Comparison of ENCODE assay signal across 9 mouse cellular contexts in the genomic region with DNA sequence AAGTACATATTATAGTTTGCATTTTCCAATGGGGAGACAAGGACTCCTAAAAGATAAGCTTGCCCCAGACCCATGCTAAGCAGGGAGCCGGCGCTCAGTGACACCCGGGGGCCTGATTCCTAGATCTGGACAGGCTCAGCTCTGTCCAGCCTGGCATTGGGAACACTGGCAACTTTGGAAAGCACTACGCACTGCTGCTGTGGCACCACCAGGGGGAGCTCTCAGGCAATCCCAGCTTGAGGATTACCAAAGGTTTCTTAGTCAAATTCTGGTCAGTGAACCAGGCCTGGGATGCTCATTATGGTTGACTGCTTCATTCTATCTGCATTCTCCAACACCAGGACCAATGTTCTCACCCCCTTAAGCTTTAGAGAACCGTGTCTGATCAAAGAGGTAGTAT. TPM values are rescaled to one million over a fixed set of nuclear protein-coding genes. Genes with fewer than 3 reads are reported as not detected.
A peak's percentile ranks its signal among the peaks of the same experiment; 100 is the strongest.
DNase-seq lines count a peak whose midpoint lies in the region; ATAC-seq and TF ChIP-seq lines count a peak whose summit lies in the region.
"Had no signal": no experiment of that assay in that cellular context is flagged by ENCODE, and none has a peak within 500 bp of the region (broad histone marks: within the 10 kb centered on the region; RNA-seq: fewer than 3 reads in every experiment).

No protein-coding gene starts in this region.

- no peak overlapping the region for H3K4me2 ChIP-seq in heart, embryonic 11.5 days
- no peak overlapping the region for H3K4me2 ChIP-seq in kidney, postnatal 0 days (ENCODE audit: low read length)
- H3K4me2 ChIP-seq in lung, postnatal 0 days (replicated peaks; ENCODE audit: low read depth, low read length): no peak overlapping the region
- H3K4me2 ChIP-seq in stomach, postnatal 0 days (replicated peaks; ENCODE audit: low read depth): no peak overlapping the region
- H3K4me2 ChIP-seq: limb, embryonic 12.5 days had no signal

- DNase-seq in heart, postnatal 10 days: peak; percentile 77 to 87
- peak; percentile 72 to 74 for DNase-seq in B cell, adult 2 months
- DNase-seq in adrenal gland, adult (ENCODE audit: inconsistent age in 2 of 2, low spot score in 1 of 2): peak; percentile 77 to 90
- DNase-seq in embryo, embryonic 10.5 days (ENCODE audit: low spot score): peak; percentile 83
- DNase-seq in kidney, postnatal 0 days (ENCODE audit: low spot score): peak; percentile 86
- peak; percentile 85 for DNase-seq in lung, postnatal 0 days (ENCODE audit: low spot score)
- DNase-seq in stomach, postnatal 0 days (ENCODE audit: low spot score): peak; percentile 82

- H3K4me1 ChIP-seq in heart, embryonic 11.5 days (ENCODE audit: control insufficient read depth, insufficient read depth, low read length): peaks cover 6% of the 10 kb centered on the region; the same call in 1 of the 2 replicates
- no peaks in the 10 kb centered on the region for H3K4me1 ChIP-seq in kidney, postnatal 0 days (replicated peaks; ENCODE audit: insufficient read depth, low read length)
- H3K4me1 ChIP-seq in lung, postnatal 0 days (ENCODE audit: insufficient read depth, low read depth, low read length): peaks cover 6% of the 10 kb centered on the region; the same call in 1 of the 2 replicates
- peaks cover 5% of the 10 kb centered on the region for H3K4me1 ChIP-seq in stomach, postnatal 0 days (replicated peaks; ENCODE audit: control insufficient read depth, insufficient read depth)

- peaks cover 3% of the 10 kb centered on the region; the same call in 1 of the 2 replicates for H3K36me3 ChIP-seq in heart, embryonic 11.5 days (ENCODE audit: control insufficient read depth, insufficient read depth, low read length)
- H3K36me3 ChIP-seq in kidney, postnatal 0 days (ENCODE audit: insufficient read depth, low read length): peaks cover 14% of the 10 kb centered on the region
- peaks cover 20% of the 10 kb centered on the region for H3K36me3 ChIP-seq in lung, postnatal 0 days (ENCODE audit: insufficient read depth, low read length)
- H3K36me3 ChIP-seq in stomach, postnatal 0 days (ENCODE audit: control insufficient read depth, insufficient read depth, low read length): no peaks in the 10 kb centered on the region; the same call in none of the 2 replicates

- H3K27me3 ChIP-seq in heart, embryonic 11.5 days (ENCODE audit: control insufficient read depth, insufficient read depth, low read length): no peaks in the 10 kb centered on the region
- H3K27me3 ChIP-seq in kidney, postnatal 0 days (ENCODE audit: insufficient read depth, low read length): no peaks in the 10 kb centered on the region
- no peaks in the 10 kb centered on the region for H3K27me3 ChIP-seq in lung, postnatal 0 days (replicated peaks; ENCODE audit: insufficient read depth, low read length)
- H3K27me3 ChIP-seq in stomach, postnatal 0 days (ENCODE audit: control insufficient read depth, insufficient read depth, low read length): no peaks in the 10 kb centered on the region
- H3K27me3 ChIP-seq: limb, embryonic 12.5 days had no signal

- H3K27ac ChIP-seq in heart, embryonic 11.5 days (ENCODE audit: low read depth, low read length): no peak overlapping the region
- no peak overlapping the region for H3K27ac ChIP-seq in kidney, postnatal 0 days
- H3K27ac ChIP-seq in lung, postnatal 0 days (ENCODE audit: low read length): no peak overlapping the region
- H3K27ac ChIP-seq in stomach, postnatal 0 days (replicated peaks): no peak overlapping the region
- H3K27ac ChIP-seq: limb, embryonic 12.5 days had no signal

- peak; percentile 93 for TF ChIP-seq CTCF in kidney, postnatal 0 days (IDR thresholded peaks at IDR 0.05; ENCODE audit: low read depth)
- TF ChIP-seq CTCF in lung, postnatal 0 days (IDR thresholded peaks at IDR 0.05): peak; percentile 93
- TF ChIP-seq CTCF in stomach, postnatal 0 days (IDR thresholded peaks at IDR 0.05; ENCODE audit: low read depth): peak; percentile 94

- no peak overlapping the region for H3K9ac ChIP-seq in heart, embryonic 11.5 days (ENCODE audit: low read depth, low read length)
- no peak overlapping the region for H3K9ac ChIP-seq in kidney, postnatal 0 days (ENCODE audit: low read depth, low read length)
- H3K9ac ChIP-seq in lung, postnatal 0 days (replicated peaks; ENCODE audit: low read depth): no peak overlapping the region
- H3K9ac ChIP-seq in stomach, postnatal 0 days (ENCODE audit: low read length): no peak overlapping the region
- H3K9ac ChIP-seq: limb, embryonic 12.5 days had no signal

- H3K4me3 ChIP-seq in heart, embryonic 11.5 days (ENCODE audit: low read depth, low read length): no peak overlapping the region
- H3K4me3 ChIP-seq in kidney, postnatal 0 days (replicated peaks; ENCODE audit: low read depth, low read length): no peak overlapping the region
- H3K4me3 ChIP-seq in lung, postnatal 0 days (ENCODE audit: low read depth, low read length): no peak overlapping the region
- H3K4me3 ChIP-seq in stomach, postnatal 0 days (ENCODE audit: low read depth, low read length): no peak overlapping the region
- H3K4me3 ChIP-seq: limb, embryonic 12.5 days had no signal

- TF ChIP-seq EP300 in lung, postnatal 0 days (IDR thresholded peaks at IDR 0.05): no peak
- TF ChIP-seq EP300 in stomach, postnatal 0 days (optimal IDR thresholded peaks at IDR 0.05): no peak

- 30% methylated on average over 5 of the region's 5 CpGs for WGBS in heart, embryonic 11.5 days (ENCODE audit: insufficient replicate concordance)
- 35% methylated on average over 5 of the region's 5 CpGs for WGBS in kidney, postnatal 0 days
- 40% methylated on average over 5 of the region's 5 CpGs for WGBS in lung, postnatal 0 days
- WGBS in stomach, postnatal 0 days: 39% methylated on average over 5 of the region's 5 CpGs

- intact Hi-C loops in heart, postnatal 10 days (cut with DNase I): loop anchor here (2.0 kb wide), 2 partner anchors 20 to 42 kb away; no protein-coding TSS in a partner anchor

- H3K9me3 ChIP-seq in heart, embryonic 11.5 days (replicated peaks; ENCODE audit: control insufficient read depth, low read length): no peaks in the 10 kb centered on the region
- H3K9me3 ChIP-seq in kidney, postnatal 0 days (replicated peaks; ENCODE audit: low read length): no peaks in the 10 kb centered on the region
- H3K9me3 ChIP-seq in lung, postnatal 0 days (ENCODE audit: low read length): no peaks in the 10 kb centered on the region
- no peaks in the 10 kb centered on the region for H3K9me3 ChIP-seq in stomach, postnatal 0 days (ENCODE audit: control insufficient read depth, low read length)
- H3K9me3 ChIP-seq: limb, embryonic 12.5 days had no signal

- no peak for ATAC-seq in heart, embryonic 11.5 days (replicated peaks; ENCODE audit: insufficient number of reproducible peaks, low FRiP score, low TSS enrichment)
- no peak for ATAC-seq in kidney, postnatal 0 days (replicated peaks; ENCODE audit: low FRiP score, low read depth)
- peak; percentile 29 for ATAC-seq in lung, postnatal 0 days
- ATAC-seq in stomach, postnatal 0 days (ENCODE audit: low FRiP score, low TSS enrichment): 0 out of 2 replicates have a peak, but pooled peaks have one; percentile 22

RNA-seq across cellular contexts. Expression of a gene that starts 21.7 kb away (rescaled TPM):
- 10 to 100 TPM; 66.3 to 67.2 TPM for total RNA-seq in heart, postnatal 10 days (2021)
- polyA plus RNA-seq in heart, embryonic 11.5 days (2014; fragmentation: Nextera tagmentation; extraction: Ambion mirVana): 4.1 and 4.7 TPM in 2 replicates
- 9.2 and 9.5 TPM in 2 replicates for polyA plus RNA-seq in kidney, postnatal 0 days (2015; fragmentation: Nextera tagmentation; extraction: Ambion mirVana)
- polyA plus RNA-seq in lung, postnatal 0 days (2015; fragmentation: Nextera tagmentation; extraction: Ambion mirVana): 11.9 and 12.9 TPM in 2 replicates
- 4.8 and 6.3 TPM in 2 replicates for polyA plus RNA-seq in stomach, postnatal 0 days (2015; fragmentation: Nextera tagmentation; extraction: Ambion mirVana)

RNA-seq across cellular contexts. Expression of a gene that starts 21.8 kb away (rescaled TPM):
- total RNA-seq in heart, postnatal 10 days (2021): under 1 TPM in 1 of 2 experiments, not detected in 1; 0.22 TPM
- polyA plus RNA-seq in heart, embryonic 11.5 days (2014; fragmentation: Nextera tagmentation; extraction: Ambion mirVana): 3.5 and 4.0 TPM in 2 replicates
- 3.3 and 4.0 TPM in 2 replicates for polyA plus RNA-seq in kidney, postnatal 0 days (2015; fragmentation: Nextera tagmentation; extraction: Ambion mirVana)
- polyA plus RNA-seq in lung, postnatal 0 days (2015; fragmentation: Nextera tagmentation; extraction: Ambion mirVana): 6.1 and 6.3 TPM in 2 replicates
- 0.92 and 1.2 TPM in 2 replicates for polyA plus RNA-seq in stomach, postnatal 0 days (2015; fragmentation: Nextera tagmentation; extraction: Ambion mirVana)

Comparison
In these comparisons a context has a peak if more than half of its experiments do, and no peak if none do; other contexts are left out.
1. ATAC-seq: peak in lung, postnatal 0 days (single experiment) and stomach, postnatal 0 days (single experiment); none in heart, embryonic 11.5 days (single experiment) and kidney, postnatal 0 days (single experiment).
2. Peak in every context shown above with its lines, with median percentiles within 50 percentile points of each other: DNase-seq and CTCF ChIP-seq.